Mouse (Mus musculus) stomach, embryonic 16.5 days (tissue): ENCODE results near the gene Supt5. TPM values are rescaled to one million over a fixed set of nuclear protein-coding genes. Genes with fewer than 3 reads are reported as not detected.

ENCODE experiments used
- ATAC-seq: fragments of 200-750 bp; cut with Nextera tagmentation; 2 replicates; pipeline ENCODE4 v1.8.0; 2017; ENCODE audit warnings: moderate number of reproducible peaks, moderate TSS enrichment; ENCODE audit not compliant: insufficient read depth, low FRiP score
- H3K27ac ChIP-seq: fragments of 300-500 bp; sonication (generic); 2 replicates; pipeline ENCODE4 v1.5.1; 2014; ENCODE audit warnings: low read length
- H3K27me3 ChIP-seq: fragments of 300-500 bp; sonication (generic); 2 replicates; pipeline ENCODE4 v1.6.1; 2014; ENCODE audit warnings: low read length, control low read depth, mixed read lengths; ENCODE audit not compliant: control insufficient read depth, insufficient read depth
- H3K36me3 ChIP-seq: fragments of 300-500 bp; sonication (generic); 2 replicates; pipeline ENCODE4 v1.6.1; 2014; ENCODE audit warnings: low read length; ENCODE audit not compliant: control insufficient read depth, insufficient read depth
- H3K4me1 ChIP-seq: fragments of 300-500 bp; sonication (generic); 2 replicates; pipeline ENCODE4 v1.6.1; 2014; ENCODE audit warnings: low read length, control low read depth, mixed read lengths; ENCODE audit not compliant: control insufficient read depth, insufficient read depth
- H3K4me2 ChIP-seq: fragments of 300-500 bp; sonication (generic); 2 replicates; pipeline ENCODE4 v1.6.1; 2014; ENCODE audit warnings: low read depth, low read length, mixed read lengths
- H3K4me3 ChIP-seq: fragments of 300-500 bp; sonication (generic); replicated peaks from 2 replicates; pipeline ENCODE4 v1.5.1; 2014; ENCODE audit warnings: mild to moderate bottlenecking, low read length
- H3K9ac ChIP-seq: fragments of 300-500 bp; sonication (generic); 2 replicates; pipeline ENCODE4 v1.6.1; 2014; ENCODE audit warnings: low read length
- H3K9me3 ChIP-seq: fragments of 300-500 bp; sonication (generic); replicated peaks from 2 replicates; pipeline ENCODE4 v1.6.1; 2016; ENCODE audit warnings: low read length, control low read depth; ENCODE audit not compliant: control insufficient read depth
- WGBS: fragments of 180-500 bp; shearing (Covaris S2); extraction: QIAGEN DNeasy Blood & Tissue Kit; methylation state at CpG from one replicate; pipeline ENCODE4 v1.1.7; 2014; 5-methylcytosine and 5-hydroxymethylcytosine counted together
- polyA plus RNA-seq: library from polyadenylated mRNA; unstranded; fragments of >200 nt; fragmentation: Nextera tagmentation; extraction: Ambion mirVana; gene quantifications from 2 replicates; pipeline ENCODE4 v1.2.1, GENCODE M21; 2015

Gene Supt5
- polyA plus RNA-seq, 1 experiment from 2014 or later, result 86.7 TPM

- H3K4me2 ChIP-seq, result no peak overlapping the region
- no peak overlapping the region for H3K27ac ChIP-seq
- H3K4me3 ChIP-seq, result no peak overlapping the region
- H3K9me3 ChIP-seq, result no peaks in the 10 kb centered on the region
- peaks cover 61% of the 10 kb centered on the region for H3K36me3 ChIP-seq
- WGBS, result 93% methylated on average over 17 of the region's 17 CpGs
- no peak overlapping the region for H3K9ac ChIP-seq
- no peak for ATAC-seq
- no peaks in the 10 kb centered on the region for H3K27me3 ChIP-seq
- H3K4me1 ChIP-seq, result no peaks in the 10 kb centered on the region
These were observed 19.8 kb downstream of the Supt5 start for GRCm38 (mm10) chr7:28318714-28319113.

- 88% methylated on average over 3 of the region's 3 CpGs for WGBS
- H3K4me1 ChIP-seq, result no peaks in the 10 kb centered on the region
- no peaks in the 10 kb centered on the region for H3K27me3 ChIP-seq
- H3K9ac ChIP-seq, result no peak overlapping the region
- H3K36me3 ChIP-seq, result peaks cover 57% of the 10 kb centered on the region
- H3K27ac ChIP-seq, result no peak overlapping the region
- no peak for ATAC-seq
- no peaks in the 10 kb centered on the region for H3K9me3 ChIP-seq
- H3K4me3 ChIP-seq, result no peak overlapping the region
- H3K4me2 ChIP-seq, result no peak overlapping the region
These were observed 20.5 kb downstream of the Supt5 start for GRCm38 (mm10) chr7:28318036-28318435.

- peak within 1 kb of the TSS; percentile 64 for H3K4me3 ChIP-seq
- peaks cover 17% of the 10 kb centered on the region for H3K36me3 ChIP-seq
- peaks cover 8% of the 10 kb centered on the region for H3K4me1 ChIP-seq
- peak within 1 kb of the TSS; percentile 90 for H3K9ac ChIP-seq
- peak within 1 kb of the TSS; percentile 79 for H3K4me2 ChIP-seq
- H3K27me3 ChIP-seq, result no peaks in the 10 kb centered on the region
- under 1% methylated on average over 45 of the region's 45 CpGs for WGBS
- H3K9me3 ChIP-seq, result no peaks in the 10 kb centered on the region
- H3K27ac ChIP-seq, result peak within 1 kb of the TSS; percentile 43; the same call in 1 of the 2 replicates
- peak; percentile 97 for ATAC-seq
These were observed 26.5 kb downstream of the Supt5 start, which contains the start of gene Timm50 for GRCm38 (mm10) chr7:28311926-28312543. Gene Timm50, minus strand, starts transcription at chr7:28312072.

GRCm38 (mm10) chr7:28311151-28311925, 27.2 kb downstream of the Supt5 start:
- WGBS, result 3% methylated on average over 35 of the region's 35 CpGs
- Histone ChIP-seq H3K36me3 (peaks cover 14% of the 10 kb centered on the region), H3K27ac (peak overlapping the region; percentile 43; the same call in 1 of the 2 replicates), H3K4me3 (peak overlapping the region; percentile 64), H3K9ac (peak overlapping the region; percentile 90), H3K4me1 (peaks cover 8% of the 10 kb centered on the region), H3K4me2 (peak overlapping the region; percentile 79), H3K9me3 (no peaks in the 10 kb centered on the region), H3K27me3 (no peaks in the 10 kb centered on the region)
- ATAC-seq, result peak; percentile 64

DNA sequence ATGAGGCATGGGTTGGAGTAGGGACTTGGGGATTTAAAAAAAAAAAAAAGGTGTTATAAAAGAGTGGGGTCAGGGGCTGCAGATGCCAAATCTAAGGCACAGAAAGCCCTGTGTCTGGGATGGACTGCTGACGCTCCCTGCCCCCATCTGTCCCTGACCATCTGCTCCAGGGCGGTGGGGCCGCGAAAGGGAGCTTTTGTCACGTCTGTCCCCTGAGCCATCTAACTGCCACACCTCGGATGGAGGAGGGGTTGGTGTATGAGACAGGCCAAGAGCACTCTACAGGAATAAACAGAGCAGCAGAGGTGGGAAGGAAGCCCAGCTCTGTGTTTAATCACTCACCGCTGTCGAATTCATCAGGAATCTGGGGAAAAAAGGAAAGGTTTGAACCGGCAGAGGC, 28.8 kb downstream of the Supt5 start:
- H3K27me3 ChIP-seq, result no peaks in the 10 kb centered on the region
- ATAC-seq, result no peak
- peaks cover 8% of the 10 kb centered on the region for H3K4me1 ChIP-seq
- no peaks in the 10 kb centered on the region for H3K9me3 ChIP-seq
- 48% methylated on average over 9 of the region's 9 CpGs for WGBS
- no peak overlapping the region for H3K4me2 ChIP-seq
- H3K27ac ChIP-seq, result no peak overlapping the region
- H3K4me3 ChIP-seq, result no peak overlapping the region
- no peak overlapping the region for H3K9ac ChIP-seq
- H3K36me3 ChIP-seq, result peaks cover 7% of the 10 kb centered on the region

- H3K9ac ChIP-seq, result no peak overlapping the region
- no peaks in the 10 kb centered on the region for H3K9me3 ChIP-seq
- H3K4me1 ChIP-seq, result peaks cover 14% of the 10 kb centered on the region
- peaks cover 9% of the 10 kb centered on the region for H3K27me3 ChIP-seq
- no peak overlapping the region for H3K27ac ChIP-seq
- H3K4me2 ChIP-seq, result no peak overlapping the region
- H3K4me3 ChIP-seq, result no peak overlapping the region
- ATAC-seq, result no peak
- 93% methylated on average over 8 of the region's 8 CpGs for WGBS
- H3K36me3 ChIP-seq, result peaks cover 8% of the 10 kb centered on the region
These were observed 32.3 kb downstream of the Supt5 start for GRCm38 (mm10) chr7:28306216-28306615.

- WGBS, result 90% methylated on average over 10 of the region's 10 CpGs
- H3K9me3 ChIP-seq, result no peaks in the 10 kb centered on the region
- peaks cover 9% of the 10 kb centered on the region for H3K4me1 ChIP-seq
- H3K9ac ChIP-seq, result no peak overlapping the region
- no peak overlapping the region for H3K4me2 ChIP-seq
- H3K36me3 ChIP-seq, result peaks cover 8% of the 10 kb centered on the region
- H3K27ac ChIP-seq, result no peak overlapping the region
- H3K27me3 ChIP-seq, result peaks cover 14% of the 10 kb centered on the region
- no peak overlapping the region for H3K4me3 ChIP-seq
- no peak for ATAC-seq
These were observed 32.9 kb downstream of the Supt5 start for GRCm38 (mm10) chr7:28305641-28306040.

DNA sequence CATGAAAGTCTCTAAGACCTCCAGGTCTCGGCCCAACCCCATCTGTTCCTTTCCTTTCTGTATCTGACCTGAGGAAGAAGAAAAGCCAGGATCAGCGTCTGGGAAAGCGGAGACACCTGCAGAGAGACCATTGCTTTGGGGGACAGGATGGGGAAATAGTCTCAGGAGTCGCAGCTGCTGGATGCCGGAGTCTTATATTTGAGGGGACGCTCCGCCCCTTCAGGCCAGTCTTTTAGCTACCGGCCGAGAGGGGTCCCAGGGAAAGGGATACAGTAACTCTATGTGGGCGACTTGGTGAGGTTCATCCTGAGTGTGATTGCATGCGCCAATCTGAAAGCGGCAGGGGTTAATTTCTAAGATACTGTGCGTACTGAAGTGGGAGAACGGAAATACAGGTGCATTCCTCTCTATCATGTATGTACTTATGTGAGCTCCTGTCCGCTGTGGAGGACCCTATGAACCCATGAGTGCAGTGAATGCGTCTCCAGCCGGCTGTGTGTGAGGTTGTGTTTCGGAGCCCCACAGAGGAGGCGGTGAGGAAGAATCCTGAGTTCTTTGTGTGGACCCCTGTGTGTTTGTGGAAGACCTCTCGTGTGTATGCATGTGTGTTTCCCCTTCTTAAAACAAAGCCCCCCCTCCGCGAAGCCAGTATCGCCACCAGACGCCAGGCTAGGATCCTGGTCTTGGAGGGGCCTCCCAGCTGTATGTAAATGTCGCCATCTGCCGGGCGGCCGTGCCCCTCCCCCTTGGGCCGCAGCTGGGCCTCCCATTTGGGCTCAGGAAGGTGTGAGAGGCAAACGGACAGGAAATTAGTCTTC, 36.7 kb downstream of the Supt5 start, which contains the start of gene Dll3:
Gene Dll3, minus strand, starts transcription at position 623 of the 818 bp plus-strand sequence.
- H3K9ac ChIP-seq, result peak within 1 kb of the TSS; percentile 60
- peaks cover 8% of the 10 kb centered on the region; the same call in 1 of the 2 replicates for H3K4me1 ChIP-seq

More for the DNA sequence above, 36.7 kb downstream of the Supt5 start, which contains the start of gene Dll3:
- peak; percentile 71; the same call in 1 of the 2 replicates for ATAC-seq
- H3K27me3 ChIP-seq, result peaks cover 36% of the 10 kb centered on the region
- peaks cover 8% of the 10 kb centered on the region for H3K36me3 ChIP-seq
- H3K27ac ChIP-seq, result no peak within 1 kb of the TSS
- 3% methylated on average over 30 of the region's 30 CpGs for WGBS
- peak within 1 kb of the TSS; percentile 52 for H3K4me2 ChIP-seq
- H3K9me3 ChIP-seq, result no peaks in the 10 kb centered on the region
- peak within 1 kb of the TSS; percentile 29 for H3K4me3 ChIP-seq
